Mouse (Mus musculus) cerebellum, adult 8-10 months (tissue): ENCODE results near the gene Pycr1.

Experiments
- DNase-seq: peaks from one replicate; pipeline ENCODE4 v3.0.0; 2022

The Pycr1 gene

DNA sequence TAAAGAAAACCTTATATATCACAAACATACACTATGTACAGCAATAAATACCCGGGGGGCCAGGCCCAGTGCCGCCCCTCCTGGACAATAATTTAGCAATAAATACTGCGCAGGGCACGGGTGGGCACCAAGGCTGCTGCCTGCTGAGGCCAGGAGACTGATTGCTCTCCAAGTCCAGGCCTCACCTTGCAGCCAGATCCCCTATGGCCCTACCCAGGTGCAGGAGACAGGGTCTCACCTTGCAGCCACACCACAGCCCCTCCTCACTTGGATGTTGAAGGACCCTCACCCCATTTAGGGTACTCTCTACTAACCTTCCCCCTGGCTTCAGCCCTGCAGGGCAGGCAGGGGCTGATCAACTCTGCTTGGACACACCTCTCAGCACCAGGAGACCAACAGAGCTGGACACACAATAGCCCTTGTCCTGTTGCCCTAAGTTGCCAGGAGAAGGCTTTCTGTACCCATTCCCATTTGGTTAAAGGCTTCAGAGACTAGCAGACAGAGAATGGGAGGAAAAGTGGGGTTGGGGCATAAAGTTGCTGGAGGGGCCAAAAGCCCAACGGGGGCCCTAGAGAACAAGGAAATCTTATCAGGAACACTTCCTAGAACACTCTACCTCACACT is 18.3 kb downstream of the Pycr1 start, which contains the start of gene Sirt7:
TSS of gene Sirt7 (minus strand) at position 89 of the 624 bp plus-strand sequence.
- no peak for DNase-seq

DNA sequence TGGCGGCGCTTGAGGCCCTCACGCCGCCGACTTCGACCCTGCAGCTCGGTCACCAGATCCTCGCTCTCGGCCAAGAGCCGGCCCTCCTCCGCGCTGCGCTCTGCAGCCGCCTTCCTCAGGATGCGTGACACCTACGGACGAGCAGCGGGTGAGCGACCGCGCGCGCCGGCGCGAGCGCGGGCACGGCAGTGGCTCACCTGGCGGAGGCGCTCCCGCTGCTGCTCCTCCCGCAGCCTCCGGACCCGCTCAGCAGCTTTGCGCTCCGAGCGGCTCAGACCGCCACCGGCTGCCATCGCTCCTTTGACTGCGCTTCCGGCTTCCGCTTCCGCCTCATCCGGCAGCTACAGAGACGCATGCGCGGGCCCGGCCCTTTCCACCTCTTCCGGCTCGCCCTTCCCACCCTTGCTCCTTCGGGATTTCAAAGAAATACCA is 18.9 kb downstream of the Pycr1 start:
- peak; percentile 78 for DNase-seq

DNA sequence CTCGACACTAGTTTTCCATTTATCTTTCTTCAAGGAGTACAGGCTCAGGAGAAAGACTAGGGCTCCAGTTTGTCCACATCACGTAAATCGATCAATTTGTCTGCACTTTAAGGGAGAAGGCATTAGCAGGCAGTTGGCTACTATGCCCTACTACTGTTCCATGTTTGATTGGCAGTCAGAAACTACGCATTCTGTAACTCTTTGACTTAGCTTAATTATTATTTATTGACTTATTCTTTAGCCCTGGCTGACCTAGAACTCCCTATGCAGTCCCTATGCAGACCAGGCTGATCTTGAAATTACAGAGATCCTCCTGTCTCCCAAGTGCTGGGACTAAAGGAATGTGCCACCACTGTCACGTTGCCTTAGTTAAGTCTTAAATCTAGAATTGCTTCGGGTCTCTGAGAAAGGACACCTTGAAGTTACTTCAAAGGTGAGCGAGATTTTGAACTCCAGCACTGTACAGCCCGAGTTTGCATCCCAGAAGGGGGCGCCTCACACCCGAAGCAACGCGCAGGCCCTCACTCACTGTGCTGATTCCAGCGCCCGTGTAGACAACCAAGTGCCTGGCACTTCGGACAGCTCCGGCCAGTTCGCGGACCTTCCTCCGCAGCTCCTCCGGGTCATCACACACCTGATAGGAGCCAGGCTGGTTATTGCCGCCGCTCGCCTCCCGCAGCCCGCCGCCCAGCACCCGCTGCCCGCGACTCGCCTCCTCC is 19.4 kb downstream of the Pycr1 start:
- DNase-seq = no peak

- no peak for DNase-seq
Measured at GRCm38 (mm10) chr11:120622805-120623204, 20.8 kb downstream of the Pycr1 start.

GRCm38 (mm10) chr11:120620195-120620594 is 23.4 kb downstream of the Pycr1 start:
- no peak for DNase-seq

GRCm38 (mm10) chr11:120618619-120619535 is 24.7 kb downstream of the Pycr1 start:
- DNase-seq = no peak

- DNase-seq = peak; percentile 91
Measured at GRCm38 (mm10) chr11:120617519-120618112, 26.0 kb downstream of the Pycr1 start, which contains the start of gene Pcyt2. Gene Pcyt2 (minus strand): TSS chr11:120617936.

DNA sequence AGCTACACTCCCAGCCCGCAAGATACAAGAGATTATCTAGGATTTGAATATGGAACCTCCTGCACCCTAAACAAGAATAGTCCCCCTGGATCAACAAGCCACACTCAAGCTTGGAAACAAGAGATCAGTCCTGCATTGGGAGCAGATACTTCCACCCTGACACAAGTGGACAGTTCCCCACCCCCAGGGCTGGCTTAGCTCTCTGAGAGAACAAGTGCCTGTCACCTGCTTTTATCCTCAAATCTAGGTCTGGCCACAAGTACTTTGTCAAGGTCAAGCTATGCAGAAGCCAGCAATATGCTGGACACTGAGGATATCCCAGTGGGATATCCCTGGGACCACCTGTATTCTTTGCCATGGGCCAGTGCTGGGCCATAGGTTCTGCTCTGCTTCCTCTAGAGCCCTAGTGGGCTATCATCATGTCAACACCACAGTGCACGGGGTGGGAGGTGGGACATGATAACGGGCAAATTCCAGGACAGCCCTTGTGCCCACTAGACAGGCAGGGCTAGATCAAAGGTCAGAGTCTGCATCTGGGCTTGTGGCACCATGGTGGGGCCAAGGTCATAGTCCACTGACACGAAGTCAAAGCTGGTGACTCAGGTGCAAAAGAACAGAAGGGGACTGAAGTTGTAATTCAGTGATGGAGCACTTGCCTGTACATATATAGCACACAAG is 26.8 kb downstream of the Pycr1 start:
- DNase-seq = no peak

GRCm38 (mm10) chr11:120615606-120616203 is 27.9 kb downstream of the Pycr1 start:
- DNase-seq = no peak

DNA sequence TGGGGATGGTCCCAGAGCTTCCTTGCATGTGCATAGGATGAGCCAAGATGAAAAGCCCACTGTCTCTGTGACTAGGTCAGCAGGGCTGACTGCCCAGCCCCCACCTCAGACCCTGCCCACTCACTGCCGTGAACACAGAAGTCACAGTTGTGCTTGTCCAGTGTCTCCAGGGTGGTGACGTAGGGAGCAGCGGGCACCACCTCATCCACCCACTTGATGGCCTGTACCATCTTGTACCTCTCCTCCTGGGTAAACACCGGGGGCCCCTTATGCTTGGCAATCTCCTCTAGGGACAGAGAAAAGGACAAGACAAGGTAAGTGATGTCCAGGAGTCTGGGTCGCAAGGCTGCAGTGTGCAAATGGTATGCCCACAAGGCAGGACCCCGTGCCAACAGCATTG is 28.4 kb downstream of the Pycr1 start:
- DNase-seq = no peak

DNA sequence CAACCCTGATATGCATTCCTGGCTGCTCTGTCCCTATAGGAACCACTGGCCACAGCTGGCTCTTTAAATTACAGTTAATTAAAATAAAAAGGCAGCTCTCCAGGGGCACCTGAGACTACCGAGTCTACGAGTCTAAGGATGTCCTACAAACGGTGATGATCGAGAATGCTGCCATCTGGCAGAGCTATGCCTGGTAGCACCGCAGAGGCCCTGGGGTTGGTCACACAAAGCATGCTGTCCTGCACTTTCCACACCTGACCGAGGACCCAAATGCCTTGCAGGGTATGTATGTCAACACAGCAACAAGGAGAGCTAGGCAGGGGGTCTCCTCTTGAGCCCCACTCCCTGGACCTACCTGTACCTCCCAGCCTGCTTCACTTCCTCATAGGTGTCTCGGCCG is 29.6 kb downstream of the Pycr1 start:
- DNase-seq = no peak

DNA sequence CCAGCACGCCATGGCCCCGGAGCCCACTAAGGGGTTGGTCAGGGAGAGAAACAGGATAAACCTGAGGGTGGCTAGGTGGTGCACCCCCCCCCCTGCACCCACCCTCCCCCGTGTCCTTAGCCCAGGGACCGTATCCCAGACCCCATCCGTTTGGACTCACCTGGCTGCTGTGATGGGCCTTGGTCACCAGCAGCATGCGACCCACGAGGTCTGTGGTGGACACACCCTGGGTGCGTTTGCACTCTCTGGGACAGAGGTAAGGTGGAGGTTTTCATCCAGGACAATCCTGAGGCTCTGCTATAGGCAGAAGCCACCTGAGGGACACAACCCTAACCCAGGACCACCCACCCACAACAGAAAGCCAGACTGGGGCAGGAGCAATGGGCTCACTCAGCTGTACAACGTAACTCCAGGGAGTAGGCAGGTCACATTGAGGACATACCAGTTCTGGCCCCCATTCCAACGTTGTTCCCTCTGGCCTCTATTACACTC is 30.0 kb downstream of the Pycr1 start:
- no peak for DNase-seq

- DNase-seq = peak; percentile 93
Measured at GRCm38 (mm10) chr11:120612763-120613162, 30.8 kb downstream of the Pycr1 start.

GRCm38 (mm10) chr11:120610477-120611046 is 33.0 kb downstream of the Pycr1 start:
- DNase-seq = no peak

DNA sequence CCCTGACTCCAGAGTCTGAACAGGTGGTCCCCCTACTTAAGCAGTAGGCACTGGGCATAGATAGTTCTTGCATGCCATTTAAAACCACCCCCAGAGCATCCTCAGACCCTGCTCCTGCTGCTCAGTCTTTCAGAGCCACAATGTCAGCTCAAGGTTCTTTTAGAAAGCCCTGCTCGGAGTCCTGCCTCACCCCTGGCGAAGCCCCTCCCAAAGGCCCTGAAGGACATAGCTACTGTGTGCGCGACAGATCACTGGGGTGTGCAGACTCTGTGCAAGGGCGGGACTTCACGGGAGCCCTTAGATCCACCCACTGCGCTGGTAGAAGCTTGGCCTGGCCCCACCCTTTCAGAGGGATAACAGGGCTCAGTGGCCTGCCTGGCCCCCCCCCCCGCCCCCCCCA is 34.3 kb downstream of the Pycr1 start:
- DNase-seq = no peak

- DNase-seq = no peak
Measured at GRCm38 (mm10) chr11:120608241-120609034, 35.1 kb downstream of the Pycr1 start, which contains the start of gene Npb. Gene Npb (plus strand): TSS chr11:120608477.

DNA sequence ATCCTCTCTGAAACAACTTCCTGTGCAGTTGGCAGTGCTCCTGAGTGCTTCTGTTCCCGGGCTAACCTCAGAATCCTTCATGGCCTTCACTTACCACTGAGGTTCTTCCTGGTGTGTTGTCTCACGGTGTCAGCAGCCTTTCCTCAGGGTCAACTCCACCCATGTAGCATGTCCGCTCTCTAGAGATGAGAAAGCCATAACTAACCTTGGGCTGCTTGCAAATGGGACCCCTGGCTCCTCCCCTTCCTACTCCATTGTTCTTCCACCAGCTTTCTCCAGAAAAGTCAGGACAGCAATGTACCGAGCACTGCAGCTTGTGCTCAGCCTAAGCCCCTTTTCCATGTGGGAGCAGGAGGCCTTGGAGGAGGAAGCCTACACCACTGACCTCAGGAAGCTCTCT is 36.8 kb downstream of the Pycr1 start:
- DNase-seq = no peak

- no peak for DNase-seq
Measured at GRCm38 (mm10) chr11:120605667-120606066, 37.9 kb downstream of the Pycr1 start.

- no peak for DNase-seq
Measured at GRCm38 (mm10) chr11:120603545-120603944, 40.0 kb downstream of the Pycr1 start.

GRCm38 (mm10) chr11:120600716-120601115 is 42.9 kb downstream of the Pycr1 start:
- DNase-seq = no peak
